Mouse (Mus musculus): ENCODE results near the gene Calcoco2.

GRCm38 (mm10) chr11:96111751-96112150 is at the start of gene Calcoco2:
- TF ChIP-seq GATA1 (IDR thresholded peaks at IDR 0.05; ENCODE audit: low read length): no peak
- no peak for TF ChIP-seq TAL1 (IDR thresholded peaks at IDR 0.05; ENCODE audit: low read length)
